Mouse (Mus musculus): ENCODE measurements around the gene D630045J12Rik. TPM values are rescaled to one million over a fixed set of nuclear protein-coding genes. Genes with fewer than 3 reads are reported as not detected.

The D630045J12Rik gene
- total and polyA plus RNA-seq, 2 experiments from 2014 or later = 9.7 to 42.5 TPM

DNA sequence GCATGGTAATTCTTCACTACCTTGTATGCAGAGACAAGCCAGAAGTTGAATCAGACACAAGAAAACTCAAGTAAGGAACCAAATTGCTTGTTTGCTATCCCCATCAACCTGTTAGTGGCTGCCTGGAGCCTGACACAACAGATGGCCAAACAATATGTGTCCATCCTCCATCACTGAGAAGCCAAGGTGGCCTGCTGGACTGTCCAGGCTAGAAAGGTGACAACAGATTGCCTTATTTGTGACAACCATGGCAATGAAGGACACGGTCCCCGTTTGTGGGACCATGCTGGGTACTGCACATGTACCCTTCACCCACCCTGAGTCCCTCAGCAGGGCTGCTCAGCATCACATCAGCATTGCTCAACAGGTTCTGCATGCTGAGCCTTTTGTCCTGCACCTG lies 34.5 kb downstream of the D630045J12Rik start:
- Histone ChIP-seq H3K4me1 (ENCODE audit: insufficient read depth, low read length) (peaks cover 4% of the 10 kb centered on the region; the same call in 1 of the 2 replicates), H3K36me3 (ENCODE audit: insufficient read depth, low read length) (no peaks in the 10 kb centered on the region), H3K27me3 (ENCODE audit: insufficient read depth, low read length) (no peaks in the 10 kb centered on the region), H3K9ac (replicated peaks; ENCODE audit: low read length, poor library complexity, severe bottlenecking) (no peak overlapping the region), H3K27ac (ENCODE audit: low read depth, low read length) (no peak overlapping the region), H3K4me3 (ENCODE audit: low read depth, low read length) (no peak overlapping the region), H3K9me3 (ENCODE audit: low read length) (no peaks in the 10 kb centered on the region), H3K4me2 (ENCODE audit: low read depth, low read length, poor library complexity, severe bottlenecking) (no peak overlapping the region)
- ATAC-seq (ENCODE audit: low FRiP score) (no peak), DNase-seq (ENCODE audit: low spot score) (no peak)
- WGBS = 88% methylated on average over 2 of the region's 2 CpGs
- no peak for TF ChIP-seq CTCF (IDR thresholded peaks at IDR 0.05)

DNA sequence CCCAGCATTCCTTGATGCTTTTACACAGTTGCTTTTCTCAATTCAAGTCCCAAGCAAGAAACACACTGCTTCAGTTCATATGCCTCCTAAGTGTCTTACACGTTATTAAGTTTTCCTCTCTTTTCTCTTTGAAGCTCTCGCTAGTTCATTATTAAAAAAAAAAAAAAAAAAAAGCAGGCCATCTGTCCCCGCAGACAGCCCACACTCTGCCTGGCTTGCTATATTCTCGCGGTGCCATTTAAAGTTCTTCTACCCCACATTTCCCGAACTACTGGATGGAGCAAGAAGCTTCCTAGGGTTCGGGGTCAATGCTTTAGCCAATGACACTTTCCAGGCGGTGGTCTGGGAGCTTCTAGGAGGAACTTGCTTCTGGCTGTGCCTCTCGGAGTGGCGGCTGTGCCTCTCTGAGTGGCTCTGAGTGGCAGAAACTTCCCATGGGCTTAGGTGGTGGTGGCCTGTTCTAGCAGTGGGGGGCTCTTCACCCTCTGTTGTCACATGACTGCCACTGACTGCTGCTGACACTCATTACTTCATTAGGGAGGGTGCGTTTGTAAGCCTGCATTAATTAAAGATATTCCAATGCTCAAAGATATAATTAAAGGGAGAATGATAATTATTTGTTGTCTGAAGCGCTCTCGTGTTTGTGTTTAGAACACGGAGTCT lies 38.2 kb downstream of the D630045J12Rik start:
- H3K4me3 ChIP-seq (ENCODE audit: low read depth, low read length) = no peak overlapping the region
- no peaks in the 10 kb centered on the region for H3K27me3 ChIP-seq (ENCODE audit: insufficient read depth, low read length)
- H3K4me1 ChIP-seq (ENCODE audit: insufficient read depth, low read length) = no peaks in the 10 kb centered on the region
- no peak overlapping the region for H3K27ac ChIP-seq (ENCODE audit: low read depth, low read length)
- H3K9me3 ChIP-seq (ENCODE audit: low read length) = no peaks in the 10 kb centered on the region
- 65% methylated on average over 14 of the region's 14 CpGs for WGBS
- no peak overlapping the region for H3K4me2 ChIP-seq (ENCODE audit: low read depth, low read length, poor library complexity, severe bottlenecking)
- TF ChIP-seq CTCF (IDR thresholded peaks at IDR 0.05) = no peak
- ATAC-seq (ENCODE audit: low FRiP score) = no peak
- DNase-seq (ENCODE audit: low spot score) = no peak
- no peak overlapping the region for H3K9ac ChIP-seq (replicated peaks; ENCODE audit: low read length, poor library complexity, severe bottlenecking)
- no peaks in the 10 kb centered on the region for H3K36me3 ChIP-seq (ENCODE audit: insufficient read depth, low read length)

DNA sequence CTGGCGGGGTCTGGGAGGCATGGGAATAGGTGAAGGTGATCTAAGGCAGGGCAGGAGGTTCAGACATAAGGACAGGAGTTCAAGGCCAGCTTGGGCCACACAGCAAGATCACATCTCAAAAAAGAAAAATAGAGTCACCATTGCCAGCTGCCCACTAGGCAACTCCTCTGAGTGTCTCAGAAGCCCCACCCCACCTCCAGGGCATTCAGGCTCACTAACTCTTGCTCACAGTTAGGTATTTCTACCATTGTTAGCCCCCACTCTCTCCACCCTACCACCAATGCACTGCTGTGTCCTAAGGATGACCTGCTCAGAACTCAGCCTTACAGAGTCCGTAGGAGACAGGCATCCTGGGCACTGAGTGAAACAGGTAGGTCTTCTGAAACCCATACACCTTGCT lies 46.2 kb downstream of the D630045J12Rik start:
- no peak for DNase-seq (ENCODE audit: low spot score)
- Histone ChIP-seq H3K4me3 (ENCODE audit: low read depth, low read length) (no peak overlapping the region), H3K27me3 (ENCODE audit: insufficient read depth, low read length) (no peaks in the 10 kb centered on the region)

DNA sequence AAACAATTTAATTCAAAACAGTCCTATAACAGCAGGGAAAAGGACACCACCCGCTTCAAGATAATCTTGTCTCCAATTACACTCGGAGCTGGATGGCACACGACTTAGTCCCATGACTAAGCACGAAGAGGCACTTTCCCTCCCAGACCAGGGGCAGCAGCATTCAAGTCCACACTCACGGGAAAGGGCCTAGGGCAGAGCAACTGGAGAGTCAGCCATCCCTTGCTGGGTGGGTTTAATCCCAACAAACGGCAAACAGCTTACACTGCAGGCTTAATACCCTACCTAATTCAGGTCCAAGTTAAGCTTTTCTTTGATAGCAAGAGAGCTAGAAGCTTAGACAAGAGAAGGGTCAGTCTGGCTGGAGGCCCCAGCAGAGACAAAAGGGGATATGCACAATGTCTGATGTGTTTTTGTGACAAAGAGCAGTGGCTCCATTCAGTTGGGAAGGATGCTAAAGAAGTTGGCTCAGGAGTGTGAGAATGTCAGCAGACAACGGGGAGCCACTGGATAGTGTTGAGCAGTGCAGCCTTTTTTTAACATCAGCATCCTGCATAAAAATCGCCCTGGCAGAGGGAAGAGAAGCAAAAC lies 46.8 kb downstream of the D630045J12Rik start:
- no peaks in the 10 kb centered on the region for H3K36me3 ChIP-seq (ENCODE audit: insufficient read depth, low read length)
- peak overlapping the region; percentile 48; the same call in 1 of the 2 replicates for H3K27ac ChIP-seq (ENCODE audit: low read depth, low read length)
- no peaks in the 10 kb centered on the region for H3K9me3 ChIP-seq (ENCODE audit: low read length)
- DNase-seq (ENCODE audit: low spot score) = peak; percentile 41
- H3K4me3 ChIP-seq (ENCODE audit: low read depth, low read length) = no peak overlapping the region
- H3K9ac ChIP-seq (replicated peaks; ENCODE audit: low read length, poor library complexity, severe bottlenecking) = 0 out of 2 replicates have a peak overlapping the region, but pooled peaks have one; percentile 24
- 5% methylated on average over 8 of the region's 8 CpGs for WGBS
- peak; percentile 67 for ATAC-seq (ENCODE audit: low FRiP score)
- no peak for TF ChIP-seq CTCF (IDR thresholded peaks at IDR 0.05)
- no peaks in the 10 kb centered on the region for H3K4me1 ChIP-seq (ENCODE audit: insufficient read depth, low read length)
- no peaks in the 10 kb centered on the region for H3K27me3 ChIP-seq (ENCODE audit: insufficient read depth, low read length)
- no peak overlapping the region for H3K4me2 ChIP-seq (ENCODE audit: low read depth, low read length, poor library complexity, severe bottlenecking)

More for the DNA sequence above, 46.2 kb downstream of the D630045J12Rik start:
- Histone ChIP-seq H3K27ac (ENCODE audit: low read depth, low read length) (peak overlapping the region; percentile 32; the same call in 1 of the 2 replicates), H3K4me1 (ENCODE audit: insufficient read depth, low read length) (no peaks in the 10 kb centered on the region), H3K9me3 (ENCODE audit: low read length) (no peaks in the 10 kb centered on the region), H3K9ac (replicated peaks; ENCODE audit: low read length, poor library complexity, severe bottlenecking) (0 out of 2 replicates have a peak overlapping the region, but pooled peaks have one; percentile 24), H3K4me2 (ENCODE audit: low read depth, low read length, poor library complexity, severe bottlenecking) (no peak overlapping the region), H3K36me3 (ENCODE audit: insufficient read depth, low read length) (no peaks in the 10 kb centered on the region)
- no peak for TF ChIP-seq CTCF (IDR thresholded peaks at IDR 0.05)
- WGBS = 37% methylated on average over 2 of the region's 2 CpGs
- ATAC-seq (ENCODE audit: low FRiP score) = no peak

DNA sequence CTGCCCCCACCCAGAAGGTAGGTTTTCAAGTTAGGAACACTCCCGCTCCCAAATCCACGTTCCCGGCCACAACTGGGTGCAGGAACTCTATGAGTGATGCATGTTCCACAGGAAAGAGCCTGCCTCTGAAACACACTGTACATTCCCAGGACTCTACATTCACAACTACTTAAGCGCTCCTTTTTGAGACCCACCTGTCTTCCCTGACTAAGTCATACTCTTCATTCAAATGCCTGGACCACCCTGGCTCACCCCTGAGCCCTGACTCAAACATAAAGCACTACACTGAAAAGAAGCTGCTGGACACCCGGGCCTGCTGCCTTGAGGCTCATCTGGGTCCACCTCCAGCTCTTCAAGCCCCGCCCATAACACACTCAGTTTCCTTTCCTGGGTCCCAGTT lies 48.4 kb downstream of the D630045J12Rik start:
- H3K27ac ChIP-seq (ENCODE audit: low read depth, low read length) = no peak overlapping the region
- H3K9ac ChIP-seq (replicated peaks; ENCODE audit: low read length, poor library complexity, severe bottlenecking) = no peak overlapping the region
- WGBS = 76% methylated on average over 6 of the region's 6 CpGs
- ATAC-seq (ENCODE audit: low FRiP score) (no peak), DNase-seq (ENCODE audit: low spot score) (no peak)
- no peaks in the 10 kb centered on the region for H3K36me3 ChIP-seq (ENCODE audit: insufficient read depth, low read length)
- H3K4me3 ChIP-seq (ENCODE audit: low read depth, low read length) = no peak overlapping the region
- no peaks in the 10 kb centered on the region for H3K4me1 ChIP-seq (ENCODE audit: insufficient read depth, low read length)
- H3K9me3 ChIP-seq (ENCODE audit: low read length) = no peaks in the 10 kb centered on the region
- no peaks in the 10 kb centered on the region for H3K27me3 ChIP-seq (ENCODE audit: insufficient read depth, low read length)
- TF ChIP-seq CTCF (IDR thresholded peaks at IDR 0.05) = no peak
- no peak overlapping the region for H3K4me2 ChIP-seq (ENCODE audit: low read depth, low read length, poor library complexity, severe bottlenecking)

DNA sequence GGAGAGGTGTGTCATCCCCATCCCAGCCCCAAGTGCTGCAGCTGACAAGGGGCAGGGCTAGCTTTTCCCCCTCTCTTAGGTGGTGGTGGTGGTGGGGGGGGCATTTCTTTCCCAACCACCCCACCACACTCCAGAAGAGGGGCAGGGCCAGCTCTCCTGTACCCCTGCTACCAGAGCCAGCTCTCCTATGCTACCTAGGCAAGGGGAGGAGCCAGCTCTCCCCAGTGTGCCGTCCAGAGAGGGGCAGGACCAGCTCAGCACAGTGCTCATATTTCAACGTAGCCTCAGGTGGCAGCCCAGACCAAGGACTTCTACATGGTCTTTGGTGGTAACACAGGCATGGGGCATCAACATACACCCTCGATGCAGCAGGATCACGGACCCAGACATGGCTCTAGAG lies 50.0 kb downstream of the D630045J12Rik start:
- Histone ChIP-seq H3K27me3 (ENCODE audit: insufficient read depth, low read length) (no peaks in the 10 kb centered on the region), H3K4me3 (ENCODE audit: low read depth, low read length) (no peak overlapping the region), H3K4me2 (ENCODE audit: low read depth, low read length, poor library complexity, severe bottlenecking) (no peak overlapping the region), H3K9me3 (ENCODE audit: low read length) (no peaks in the 10 kb centered on the region), H3K27ac (ENCODE audit: low read depth, low read length) (no peak overlapping the region), H3K4me1 (ENCODE audit: insufficient read depth, low read length) (no peaks in the 10 kb centered on the region), H3K36me3 (ENCODE audit: insufficient read depth, low read length) (no peaks in the 10 kb centered on the region), H3K9ac (replicated peaks; ENCODE audit: low read length, poor library complexity, severe bottlenecking) (no peak overlapping the region)
- no peak for ATAC-seq (ENCODE audit: low FRiP score)
- DNase-seq (ENCODE audit: low spot score) = no peak
- WGBS = 71% methylated on average over 4 of the region's 4 CpGs
- no peak for TF ChIP-seq CTCF (IDR thresholded peaks at IDR 0.05)

All from midbrain, postnatal 0 days (tissue).